Mouse (Mus musculus) stomach, postnatal 0 days (tissue): ENCODE data around the gene Gm49486.

Experiments
- CTCF ChIP-seq: IDR thresholded peaks from 2 replicates; pipeline ENCODE4 v1.5.1; 2016; ENCODE audit warnings: antibody characterized with exemption, low read depth, mild to moderate bottlenecking, moderate library complexity
- EP300 ChIP-seq: optimal IDR thresholded peaks from 2 replicates; pipeline ENCODE3; 2016; ENCODE audit warnings: antibody characterized with exemption

DNA sequence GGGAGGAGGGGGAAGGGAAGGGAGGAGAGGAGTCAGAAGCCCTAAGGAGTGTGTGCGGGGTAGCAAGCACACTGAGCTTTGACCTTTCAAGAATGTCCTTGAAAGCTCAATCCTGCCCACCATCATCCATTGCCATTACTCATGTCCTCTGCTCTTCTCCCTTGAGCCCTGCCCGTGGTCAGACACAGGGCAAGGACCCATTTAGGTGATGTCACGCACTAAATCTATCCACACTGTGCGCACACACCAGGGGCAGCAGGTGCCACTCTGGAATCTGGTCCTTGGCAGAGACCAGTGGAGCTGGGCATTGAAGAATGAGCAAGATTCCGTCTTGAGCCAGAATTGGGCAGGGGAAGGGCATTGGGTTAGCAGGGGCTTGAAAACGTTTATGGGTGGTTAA, 21.0 kb upstream of the Gm49486 start:
- TF ChIP-seq CTCF (no peak), EP300 (no peak)
